Mouse (Mus musculus) testis, adult 2 months (tissue): ENCODE data around the gene Aurkb. TPM values are rescaled to one million over a fixed set of nuclear protein-coding genes. Genes with fewer than 3 reads are reported as not detected.
"Not testable (repeated sequence)": the region's sequence is repeated elsewhere in the genome, so short reads cannot be mapped to it uniquely, and the experiment has no call there.

Source experiments
- H3K27ac ChIP-seq: fragments of 200-500 bp; 2 replicates; pipeline ENCODE4 v1.5.1; 2012; ENCODE audit warnings: low read depth, low read length; ENCODE audit not compliant: control insufficient read depth, insufficient read depth
- H3K27me3 ChIP-seq: fragments of 200-500 bp; 2 replicates; pipeline ENCODE4 v1.6.1; 2012; ENCODE audit warnings: mild to moderate bottlenecking, low read length, moderate library complexity; ENCODE audit not compliant: control insufficient read depth, insufficient read depth
- H3K36me3 ChIP-seq: fragments of 200-500 bp; 2 replicates; pipeline ENCODE4 v1.6.1; 2012; ENCODE audit warnings: mild to moderate bottlenecking, low read length; ENCODE audit not compliant: control insufficient read depth, insufficient read depth
- H3K4me1 ChIP-seq: fragments of 200-500 bp; 2 replicates; pipeline ENCODE4 v1.6.1; 2012; ENCODE audit warnings: low read length; ENCODE audit not compliant: control insufficient read depth, insufficient read depth
- H3K4me3 ChIP-seq: fragments of 200-500 bp; 2 replicates; pipeline ENCODE4 v1.5.1; 2012; ENCODE audit warnings: low read depth, mild to moderate bottlenecking, low read length, moderate library complexity, mixed read lengths; ENCODE audit not compliant: control insufficient read depth
- CTCF ChIP-seq: fragments of 200-500 bp; IDR thresholded peaks from 2 replicates; pipeline ENCODE4 v1.5.1; 2012; ENCODE audit warnings: low read depth, mild to moderate bottlenecking, inconsistent platforms, low read length, moderate library complexity; ENCODE audit not compliant: control insufficient read depth, insufficient read depth, insufficient replicate concordance
- POLR2A ChIP-seq: fragments of 200-500 bp; IDR thresholded peaks from 2 replicates; pipeline ENCODE4 v1.6.1; 2012; ENCODE audit warnings: low read depth, mild to moderate bottlenecking, inconsistent platforms, low read length, moderate library complexity; ENCODE audit not compliant: control insufficient read depth
- polyA plus RNA-seq: library from polyadenylated mRNA; depleted of rRNA; stranded (reverse); fragments of >200 nt; gene quantifications from 2 replicates; pipeline ENCODE4 v1.2.3, GENCODE M21; 2012; rRNA removed

The Aurkb gene
- polyA plus RNA-seq: 15.2 and 17.9 TPM in 2 replicates

- Histone ChIP-seq H3K27me3 (no peaks in the 10 kb centered on the region), H3K4me1 (peaks cover 11% of the 10 kb centered on the region), H3K27ac (peak within 1 kb of the TSS; percentile 19), H3K36me3 (no peaks in the 10 kb centered on the region; the same call in none of the 2 replicates), H3K4me3 (peak within 1 kb of the TSS; percentile 83)
- TF ChIP-seq CTCF: peak; percentile 7; the same call in 1 of the 2 replicates
- peak; percentile 18; the same call in 1 of the 2 replicates for TF ChIP-seq POLR2A
Observed at GRCm38 (mm10) chr11:69045531-69046394, at the start of gene Aurkb. Gene Aurkb, plus strand, starts transcription at chr11:69045647.

DNA sequence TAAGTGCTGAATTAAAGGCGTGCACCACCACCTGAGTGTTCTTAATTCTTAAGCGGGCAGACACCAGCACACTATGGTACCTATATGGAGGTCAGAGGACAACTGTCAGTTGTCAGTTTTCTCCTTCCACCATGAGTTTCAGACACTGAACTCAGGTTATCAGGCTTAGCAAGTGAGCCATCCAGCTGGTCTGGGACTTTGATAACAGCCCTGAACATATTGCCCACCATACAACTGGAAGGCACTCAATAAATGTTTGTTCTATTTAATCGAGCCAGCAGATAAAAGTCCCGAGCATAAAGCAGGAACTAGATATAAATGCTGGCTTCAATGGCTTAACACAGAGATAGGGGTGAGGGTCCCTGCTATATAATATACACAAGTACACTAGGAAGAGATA is 48.4 kb upstream of the Aurkb start:
- TF ChIP-seq POLR2A: no peak
- TF ChIP-seq CTCF: no peak
- Histone ChIP-seq H3K4me3 (no peak overlapping the region), H3K36me3 (peaks cover 10% of the 10 kb centered on the region), H3K27ac (no peak overlapping the region), H3K4me1 (no peaks in the 10 kb centered on the region), H3K27me3 (no peaks in the 10 kb centered on the region)

GRCm38 (mm10) chr11:69002782-69003181 is 42.7 kb upstream of the Aurkb start:
- H3K27ac ChIP-seq, H3K4me3 ChIP-seq, H3K36me3 ChIP-seq, H3K4me1 ChIP-seq, H3K27me3 ChIP-seq: not testable (repeated sequence)

- H3K27me3 ChIP-seq: no peaks in the 10 kb centered on the region
- TF ChIP-seq CTCF: peak; percentile 22; the same call in 1 of the 2 replicates
- no peak for TF ChIP-seq POLR2A
- H3K27ac ChIP-seq: no peak overlapping the region
- no peaks in the 10 kb centered on the region; the same call in 1 of the 2 replicates for H3K4me1 ChIP-seq
- H3K4me3 ChIP-seq: no peak overlapping the region
- peaks cover 5% of the 10 kb centered on the region for H3K36me3 ChIP-seq
Observed at GRCm38 (mm10) chr11:69003592-69003991, 41.9 kb upstream of the Aurkb start.

DNA sequence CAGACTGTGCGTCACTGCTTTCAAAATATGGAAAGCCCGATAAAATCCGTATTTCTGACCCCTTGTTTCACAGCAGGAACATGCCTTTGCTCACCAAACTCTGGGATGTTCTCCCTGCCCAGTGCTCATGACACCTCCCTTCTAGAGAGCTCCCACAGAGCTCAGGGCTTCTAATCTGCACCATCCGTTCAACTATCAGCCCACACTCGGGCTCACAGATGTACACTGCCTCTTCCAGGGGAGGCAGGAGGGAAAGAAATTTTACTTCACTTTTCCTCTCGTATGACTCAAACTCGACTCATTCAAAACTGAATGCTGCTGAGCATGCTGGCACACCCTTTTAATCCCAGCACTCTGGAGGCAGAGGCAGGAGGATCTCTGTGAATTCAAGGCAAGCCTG is 40.3 kb upstream of the Aurkb start:
- TF ChIP-seq CTCF: no peak
- TF ChIP-seq POLR2A: no peak
- Histone ChIP-seq H3K4me3 (no peak overlapping the region), H3K27me3 (no peaks in the 10 kb centered on the region), H3K4me1 (no peaks in the 10 kb centered on the region; the same call in 1 of the 2 replicates), H3K27ac (no peak overlapping the region), H3K36me3 (no peaks in the 10 kb centered on the region; the same call in 1 of the 2 replicates)

GRCm38 (mm10) chr11:69006575-69006974 is 38.9 kb upstream of the Aurkb start:
- H3K27ac ChIP-seq, H3K36me3 ChIP-seq, H3K4me1 ChIP-seq, H3K4me3 ChIP-seq, H3K27me3 ChIP-seq: not testable (repeated sequence)

- Histone ChIP-seq H3K4me1 (peaks cover 6% of the 10 kb centered on the region), H3K36me3 (no peaks in the 10 kb centered on the region), H3K27me3 (no peaks in the 10 kb centered on the region), H3K4me3 (peak within 1 kb of the TSS; percentile 94), H3K27ac (peak within 1 kb of the TSS; percentile 80)
- TF ChIP-seq CTCF (peak; percentile 15; the same call in 1 of the 2 replicates), POLR2A (peak; percentile 89)
Observed at GRCm38 (mm10) chr11:69008182-69009121, 37.0 kb upstream of the Aurkb start, which contains the start of gene Pfas. Gene Pfas, minus strand, starts transcription at chr11:69008460.
